Mouse (Mus musculus) CH12.LX (cell line): ENCODE data around the gene Vmn1r85.

Experiments
- CTCF ChIP-seq, 2 experiments: IDR thresholded peaks in 1 of 2; conservative IDR thresholded peaks in 1 of 2; 2 replicates each; pipeline ENCODE4 v1.5.1; 2011 to 2012; ENCODE audit warnings: low read depth in 2 of 2, low read length in 2 of 2, improper control_type of control experiment in 1 of 2, inconsistent platforms in 1 of 2, mild to moderate bottlenecking in 1 of 2, moderate library complexity in 1 of 2
- EP300 ChIP-seq: IDR thresholded peaks from 2 replicates; pipeline ENCODE4 v1.6.1; 2011; ENCODE audit warnings: low read length, improper control_type of control experiment
- ETS1 ChIP-seq: conservative IDR thresholded peaks from 2 replicates; pipeline ENCODE4 v1.6.1; 2012; ENCODE audit warnings: low read depth, mild to moderate bottlenecking, inconsistent platforms, low read length, improper control_type of control experiment, moderate library complexity
- MXI1 ChIP-seq: IDR thresholded peaks from 2 replicates; pipeline ENCODE4 v1.6.1; 2011; ENCODE audit warnings: mild to moderate bottlenecking, low read depth, low read length, improper control_type of control experiment
- MYC ChIP-seq: IDR thresholded peaks from 2 replicates; pipeline ENCODE4 v1.6.1; 2011; ENCODE audit warnings: low read depth, mild to moderate bottlenecking, improper control_type of control experiment, low read length
- NRF1 ChIP-seq: IDR thresholded peaks from 2 replicates; pipeline ENCODE4 v1.6.1; 2014; ENCODE audit warnings: low read depth, mild to moderate bottlenecking, inconsistent platforms, low read length, improper control_type of control experiment, moderate library complexity
- POLR2A ChIP-seq: IDR thresholded peaks from 2 replicates; pipeline ENCODE4 v1.6.1; 2011; ENCODE audit warnings: low read depth, mild to moderate bottlenecking, improper control_type of control experiment, low read length
- SIN3A ChIP-seq: IDR thresholded peaks from 2 replicates; pipeline ENCODE4 v1.6.1; 2012; ENCODE audit warnings: low read length, improper control_type of control experiment, inconsistent platforms
- TBP ChIP-seq: conservative IDR thresholded peaks from 2 replicates; pipeline ENCODE4 v1.6.1; 2011; ENCODE audit warnings: low read depth, low read length, improper control_type of control experiment
- USF1 ChIP-seq: IDR thresholded peaks from 2 replicates; pipeline ENCODE4 v1.6.1; 2014; ENCODE audit warnings: low read depth, mild to moderate bottlenecking, inconsistent platforms, low read length, improper control_type of control experiment
- USF2 ChIP-seq: conservative IDR thresholded peaks from 2 replicates; pipeline ENCODE4 v1.6.1; 2011; ENCODE audit warnings: low read depth, low read length, improper control_type of control experiment
- ZC3H11A ChIP-seq: IDR thresholded peaks from 2 replicates; pipeline ENCODE4 v1.6.1; 2012; ENCODE audit warnings: low read depth, mild to moderate bottlenecking, inconsistent platforms, low read length, improper control_type of control experiment

GRCm38 (mm10) chr7:13140057-13140456 lies 45.1 kb upstream of the Vmn1r85 start, which contains the start of gene Vmn1r87:
- TF ChIP-seq POLR2A, result no peak
- TF ChIP-seq EP300, result no peak
- TF ChIP-seq CTCF (conservative IDR thresholded peaks at IDR 0.05 in 1 of 2, IDR thresholded peaks at IDR 0.05 in 1 of 2; ENCODE audit: low read depth in 2 of 2, low read length in 2 of 2), result no peak
- TF ChIP-seq USF2, result no peak
- no peak for TF ChIP-seq NRF1
- TF ChIP-seq TBP, result no peak
- no peak for TF ChIP-seq ZC3H11A
- no peak for TF ChIP-seq ETS1
- TF ChIP-seq MYC, result no peak
- no peak for TF ChIP-seq SIN3A
- no peak for TF ChIP-seq USF1
- TF ChIP-seq MXI1, result no peak
